7 mouse cellular contexts compared by ENCODE assay signal in the genomic region with DNA sequence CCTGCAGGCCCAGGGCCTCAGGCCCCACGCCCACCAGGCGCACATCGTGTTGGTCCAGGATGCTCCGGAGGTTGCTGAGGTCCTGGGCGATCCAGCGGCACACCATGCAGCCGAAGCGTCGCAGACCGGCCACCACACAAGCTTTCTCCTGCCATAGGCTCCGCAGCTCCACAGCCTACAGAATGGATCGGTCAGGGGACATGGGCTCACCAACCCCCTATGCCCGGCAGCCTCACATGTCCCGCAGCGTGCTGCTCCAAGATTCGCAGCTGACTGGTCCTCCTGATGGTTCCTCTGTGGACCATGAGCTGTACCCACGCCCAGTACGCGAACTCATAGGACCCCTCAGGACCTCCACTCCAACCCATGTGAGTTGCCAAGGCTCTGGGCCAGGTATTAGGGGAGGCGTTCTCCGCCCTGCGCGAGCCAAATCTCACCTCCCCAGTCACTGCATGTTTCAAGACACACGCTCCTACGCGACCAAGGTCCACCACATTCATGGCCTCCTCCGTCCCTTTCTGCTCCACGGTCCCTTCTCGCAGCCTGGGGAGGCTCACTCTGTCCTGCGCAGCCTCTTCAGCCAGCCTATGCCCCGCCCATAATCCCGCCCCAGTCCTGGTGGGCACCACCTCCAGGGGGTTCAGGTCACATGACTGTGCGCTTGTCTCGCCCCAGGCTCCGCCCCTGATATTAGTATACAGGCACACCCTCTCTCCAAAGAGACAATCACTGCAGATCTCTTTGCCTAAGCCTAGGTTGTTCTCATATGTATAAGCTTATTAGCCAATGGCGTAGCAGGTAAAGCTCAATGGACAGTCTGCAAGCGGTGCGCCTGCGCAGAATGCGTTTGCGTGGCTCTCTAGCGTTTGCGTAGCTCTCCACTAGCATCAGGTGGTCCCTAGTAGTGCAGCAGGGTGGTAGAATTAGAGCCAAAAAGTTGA. TPM values are rescaled to one million over a fixed set of nuclear protein-coding genes. Genes with fewer than 3 reads are reported as not detected.
DNase-seq lines count a peak whose midpoint lies in the region.

A gene (minus strand): TSS at position 630 of the 941 bp plus-strand sequence.

- peak within 1 kb of the TSS; percentile 92 for H3K4me3 ChIP-seq in megakaryocyte, embryonic 14.5 days (replicated peaks)

- H3K36me3 ChIP-seq in megakaryocyte, embryonic 14.5 days (replicated peaks; ENCODE audit: low read length), result no peaks in the 10 kb centered on the region

- peaks cover 28% of the 10 kb centered on the region for H3K4me1 ChIP-seq in megakaryocyte, embryonic 14.5 days

- peaks cover 73% of the 10 kb centered on the region for H3K27me3 ChIP-seq in megakaryocyte, embryonic 14.5 days (replicated peaks)

- H3K9me3 ChIP-seq in megakaryocyte, embryonic 14.5 days, result peaks cover 19% of the 10 kb centered on the region

- peak; percentile 86 for DNase-seq in adrenal gland, adult 8-10 months
- DNase-seq in embryo, embryonic 10.5 days (ENCODE audit: low spot score), result peak; percentile 96
- peak; percentile 68 for DNase-seq in gastrocnemius, postnatal 10 days
- peak; percentile 84 for DNase-seq in hindlimb bud, embryonic 11.5 days (ENCODE audit: extremely low spot score, low read depth, low spot score)
- DNase-seq in left cerebral cortex, adult 9 months (ENCODE audit: low spot score in 2 of 2), result peak; percentile 82 to 84
- DNase-seq in right cerebral cortex, postnatal 25 days, result peak; percentile 75

RNA-seq across cellular contexts. Expression of the gene that starts here (rescaled TPM):
- total RNA-seq in adrenal gland, adult 8-10 months (2022), result 100 to 1,000 TPM in 2 of 4 experiments, 10 to 100 TPM in 2; 21.8 to 161 (median 71.6) TPM
- total RNA-seq in gastrocnemius, postnatal 10 days (2021), result 100 to 1,000 TPM; 121 to 143 TPM
- polyA plus RNA-seq in megakaryocyte, embryonic 14.5 days (2012; ENCODE audit: insufficient read depth, low replicate concordance), result 13.1 TPM in 1 of 2 replicates, not detected in the other

Comparison
In these comparisons a context has a peak if more than half of its experiments do, and no peak if none do; other contexts are left out.
1. Peak in every context shown above with its lines: DNase-seq and H3K4me3 ChIP-seq.